Mouse (Mus musculus) telencephalon, adult 2 months (tissue): Measurements from ENCODE around the gene Filip1.

Experiments
- DNase-seq: peaks from one replicate; pipeline ENCODE4 v3.0.0-alpha.2; 2011; ENCODE audit warnings: low read depth, low spot score

The Filip1 gene

DNA sequence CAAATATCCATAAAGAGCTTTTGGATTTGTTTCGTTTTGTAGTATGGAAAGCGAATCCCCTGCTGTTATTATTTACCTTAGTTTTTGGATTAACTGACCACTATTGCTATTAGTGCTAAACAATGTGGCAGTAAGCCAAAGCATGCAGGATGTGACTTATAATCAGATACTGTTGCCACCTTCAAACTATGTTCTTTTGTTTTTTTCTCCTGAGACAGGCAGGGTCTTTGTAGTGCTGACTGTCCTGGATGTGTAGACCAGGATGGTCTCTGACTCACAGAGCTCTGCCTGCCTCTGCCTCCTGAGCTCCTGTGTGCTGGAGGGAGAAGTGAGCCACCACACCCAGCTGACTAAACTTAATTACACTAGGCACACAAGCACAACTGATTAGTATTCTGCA lies 33.4 kb downstream of the Filip1 start:
- no peak for DNase-seq

- no peak for DNase-seq
Observed at GRCm38 (mm10) chr9:79978228-79979024, 34.2 kb downstream of the Filip1 start.

DNA sequence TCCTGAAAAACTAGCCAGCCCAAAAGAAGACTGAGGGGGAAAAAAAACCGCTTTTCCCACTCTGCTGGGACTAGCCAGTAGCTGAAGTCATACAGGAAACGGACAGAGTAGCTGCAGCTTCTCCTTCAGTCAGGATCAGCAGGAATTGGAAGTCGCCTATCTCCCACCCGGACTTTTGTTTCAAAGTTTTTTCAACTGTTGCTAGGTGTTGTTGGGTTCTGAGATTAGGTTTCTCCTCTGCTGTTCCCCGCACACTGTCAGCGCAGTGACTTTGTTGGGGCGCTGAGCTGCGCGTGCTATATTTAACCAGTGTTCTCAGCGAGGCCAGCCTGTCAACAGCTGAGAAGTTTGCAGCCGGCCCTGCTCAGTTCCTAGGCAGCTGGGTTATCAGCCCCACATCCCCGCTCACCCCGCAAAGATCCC lies 35.1 kb downstream of the Filip1 start:
- DNase-seq, result no peak

GRCm38 (mm10) chr9:79976789-79977188 lies 35.9 kb downstream of the Filip1 start:
- no peak for DNase-seq

DNA sequence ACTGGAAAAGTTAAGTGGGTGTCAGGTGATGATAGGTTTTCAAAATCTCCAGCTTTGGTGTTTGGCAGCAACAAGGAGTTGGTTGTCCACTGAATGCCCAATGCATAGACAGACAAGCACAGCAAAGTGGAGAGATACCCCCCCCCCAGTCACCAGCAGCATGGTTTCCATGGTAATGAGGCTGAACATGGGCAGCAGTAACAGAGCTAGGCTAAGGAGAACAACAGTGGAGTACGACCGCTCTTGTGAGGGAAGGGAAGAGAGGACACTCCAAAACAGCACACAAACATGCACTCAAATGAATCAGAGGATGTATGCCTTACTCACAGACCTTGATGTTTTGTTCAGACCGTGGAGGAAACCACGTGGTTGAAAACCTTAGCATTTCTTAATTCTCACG lies 37.5 kb downstream of the Filip1 start:
- DNase-seq, result no peak

GRCm38 (mm10) chr9:79973582-79973981 lies 39.1 kb downstream of the Filip1 start:
- no peak for DNase-seq

DNA sequence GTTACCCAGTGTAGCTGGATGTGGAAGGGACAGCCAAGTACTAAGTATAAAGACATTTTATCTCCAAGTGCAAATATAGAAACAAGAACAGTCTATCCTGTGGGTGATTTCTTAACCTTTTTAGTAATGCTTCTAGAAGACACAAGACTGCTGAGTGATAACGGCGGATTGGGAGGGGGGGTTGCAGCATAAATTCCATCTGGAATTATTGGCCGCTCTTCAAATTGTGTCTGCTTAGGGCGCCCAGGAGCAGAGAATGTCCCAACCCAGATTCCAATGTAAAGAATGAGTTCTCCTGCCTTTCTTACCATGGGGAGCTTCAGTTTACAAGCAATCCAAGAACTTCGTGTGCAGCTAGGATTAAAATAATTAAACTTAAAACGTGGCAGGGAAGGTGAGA lies 39.9 kb downstream of the Filip1 start:
- no peak for DNase-seq

DNA sequence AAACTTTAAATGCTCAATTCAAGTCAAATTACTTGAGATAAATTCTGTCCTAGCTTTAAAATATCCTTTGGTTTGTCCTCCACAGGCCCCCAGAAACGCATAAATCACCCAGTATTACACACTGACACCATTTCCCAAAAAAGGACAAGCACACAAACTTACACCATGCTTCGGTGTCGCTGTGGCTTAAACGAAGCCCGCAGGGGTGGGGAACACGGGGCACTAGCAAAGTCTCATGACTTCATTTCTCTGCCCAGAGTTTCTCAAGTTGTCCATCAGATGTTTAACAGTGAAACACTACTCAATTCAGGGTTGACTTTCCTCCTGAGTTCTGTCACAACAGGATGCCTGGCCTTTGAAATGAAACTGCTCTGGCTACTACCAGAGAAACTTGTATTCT lies 41.0 kb downstream of the Filip1 start:
- DNase-seq, result no peak

DNA sequence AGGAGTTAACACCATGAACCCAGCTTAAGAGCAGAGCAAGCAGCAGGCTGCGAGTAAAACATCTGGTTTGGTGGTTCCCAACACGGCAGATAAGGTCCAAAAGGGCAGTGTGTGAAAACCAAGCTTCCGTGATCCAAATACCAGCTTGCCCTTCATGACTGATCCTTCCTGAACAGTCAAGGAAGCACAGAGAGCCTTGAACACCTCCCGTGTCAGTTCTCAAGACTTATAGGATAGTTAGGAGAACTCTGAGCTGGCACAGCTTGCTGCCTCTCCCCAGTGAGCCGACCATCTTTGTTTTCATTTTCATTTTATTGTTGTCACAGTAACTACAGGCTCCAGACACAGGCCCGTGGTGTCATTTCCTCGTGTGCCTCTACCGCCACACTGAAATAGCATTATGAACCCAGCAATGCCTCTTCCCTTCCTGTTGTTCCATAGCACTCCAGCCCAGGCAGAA lies 42.0 kb downstream of the Filip1 start:
- DNase-seq, result no peak

DNA sequence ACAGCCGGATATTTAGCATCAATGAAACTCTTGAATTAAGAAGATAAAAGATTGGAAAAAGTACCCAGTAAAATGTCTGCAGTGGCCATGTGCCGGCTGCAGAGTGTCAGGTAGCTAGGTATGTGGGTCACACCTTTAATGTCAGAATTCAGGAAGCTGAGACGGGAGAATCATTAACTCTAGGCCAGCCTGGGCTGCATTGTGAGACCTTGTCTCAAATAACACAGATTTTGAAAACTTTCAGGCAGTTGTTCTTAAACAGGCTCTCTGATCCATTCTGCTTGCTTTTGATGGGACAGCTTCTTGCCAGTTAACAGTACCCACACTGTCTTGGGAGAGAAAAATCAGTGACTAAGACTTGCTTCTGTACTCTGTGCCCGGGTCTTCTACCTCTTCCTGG lies 43.1 kb downstream of the Filip1 start:
- DNase-seq, result no peak

GRCm38 (mm10) chr9:79966711-79967487 lies 45.8 kb downstream of the Filip1 start:
- DNase-seq, result no peak

- DNase-seq, result no peak
Observed at GRCm38 (mm10) chr9:79965600-79966392, 46.9 kb downstream of the Filip1 start.

DNA sequence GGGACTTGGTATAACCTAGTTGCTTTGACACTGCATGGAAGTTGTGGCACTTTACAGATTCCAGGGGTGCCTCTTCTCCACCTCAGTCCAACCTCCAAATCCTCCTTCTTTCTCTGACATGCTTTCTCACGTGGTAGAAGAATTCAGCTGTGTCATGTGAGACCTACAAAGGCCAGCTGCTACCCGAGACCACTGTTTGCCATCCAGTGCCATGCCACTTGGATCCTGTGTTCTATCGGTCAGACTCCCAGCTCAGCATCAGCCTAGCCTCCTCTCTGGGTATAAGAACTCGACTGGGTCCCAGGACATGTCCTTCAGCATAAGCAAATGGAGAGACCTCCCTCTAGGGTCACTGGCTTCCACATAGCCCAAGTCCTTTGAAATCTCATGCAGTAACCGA lies 47.6 kb downstream of the Filip1 start:
- DNase-seq, result no peak

- peak; percentile 54 for DNase-seq
Observed at GRCm38 (mm10) chr9:79961630-79962285, 50.9 kb downstream of the Filip1 start.

DNA sequence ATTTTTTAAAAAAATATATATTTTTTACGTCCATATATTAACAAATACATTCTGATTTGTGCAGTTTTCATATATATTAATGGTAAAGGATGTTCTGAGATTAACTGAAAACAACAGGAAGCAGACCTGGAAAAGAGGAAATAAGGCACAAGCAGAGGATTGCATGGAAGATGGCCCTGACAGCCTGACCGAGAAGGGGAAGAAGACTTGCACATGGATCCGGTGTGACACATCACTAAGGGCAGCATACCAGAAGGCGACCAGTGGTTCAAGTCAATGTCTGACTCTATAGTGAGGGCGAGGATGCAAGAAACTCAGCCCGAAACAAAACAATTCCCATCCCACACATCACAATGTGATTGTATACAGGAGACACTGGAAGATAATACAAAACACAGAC lies 52.2 kb downstream of the Filip1 start:
- no peak for DNase-seq

- DNase-seq, result no peak
Observed at GRCm38 (mm10) chr9:79958395-79958794, 54.3 kb downstream of the Filip1 start.

DNA sequence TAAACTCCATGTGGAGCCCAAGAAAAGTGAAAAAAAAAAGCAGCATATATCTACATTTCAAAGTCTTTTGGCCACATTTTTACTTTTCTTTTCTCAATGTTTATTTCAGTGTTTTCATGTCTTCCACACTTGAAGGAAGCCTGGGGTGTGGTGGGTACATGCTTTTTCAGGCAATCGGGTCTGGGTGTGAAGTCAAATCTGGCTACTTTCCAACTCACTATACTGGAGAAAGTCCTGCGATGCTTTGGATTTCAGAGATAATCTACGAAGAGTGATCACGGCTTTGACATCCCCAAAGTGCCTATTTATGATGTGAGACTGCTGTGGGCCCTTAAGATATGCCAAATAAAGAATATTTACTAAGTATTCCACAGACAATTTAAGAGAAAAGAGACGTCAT lies 57.7 kb downstream of the Filip1 start:
- DNase-seq, result no peak

DNA sequence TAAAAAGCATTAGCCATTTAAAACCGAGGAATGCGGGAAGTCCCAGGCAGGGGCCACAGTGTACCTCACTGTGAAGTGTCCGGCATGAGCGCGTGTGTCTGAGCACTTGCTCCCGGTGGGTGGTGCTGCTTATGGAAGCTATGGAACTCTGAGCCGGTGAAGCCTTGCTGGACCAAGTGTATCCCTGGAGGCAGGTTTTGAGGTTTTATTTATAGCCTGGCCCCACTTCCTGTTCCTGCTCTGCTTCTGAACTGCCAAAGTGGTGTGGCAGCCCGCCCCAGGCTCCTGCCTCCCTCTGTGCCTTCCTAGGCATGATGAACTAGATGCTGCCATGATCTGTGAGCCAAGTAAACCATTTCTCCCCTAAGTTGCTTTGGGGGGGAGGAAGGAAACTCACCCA lies 60.7 kb downstream of the Filip1 start:
- DNase-seq, result no peak

GRCm38 (mm10) chr9:79951339-79951738 lies 61.3 kb downstream of the Filip1 start:
- no peak for DNase-seq

DNA sequence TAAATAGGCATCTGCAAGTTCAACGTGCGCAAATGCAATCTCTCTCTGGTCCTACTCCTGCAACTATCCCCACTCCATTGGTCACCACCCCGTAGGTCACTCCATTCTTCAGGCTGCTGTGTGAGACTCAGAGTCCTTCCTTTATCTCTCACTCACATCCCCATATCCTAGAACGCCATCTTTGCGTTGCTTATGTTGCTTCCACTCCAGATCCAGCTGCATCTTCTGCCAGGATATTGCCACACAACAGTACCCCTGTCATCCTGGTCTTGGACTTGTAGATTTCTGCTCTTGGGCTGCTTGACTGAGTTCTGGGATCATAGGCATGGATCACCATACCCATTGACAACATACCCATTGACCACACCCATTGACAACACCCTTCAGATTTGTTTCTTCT lies 62.0 kb downstream of the Filip1 start:
- no peak for DNase-seq

DNA sequence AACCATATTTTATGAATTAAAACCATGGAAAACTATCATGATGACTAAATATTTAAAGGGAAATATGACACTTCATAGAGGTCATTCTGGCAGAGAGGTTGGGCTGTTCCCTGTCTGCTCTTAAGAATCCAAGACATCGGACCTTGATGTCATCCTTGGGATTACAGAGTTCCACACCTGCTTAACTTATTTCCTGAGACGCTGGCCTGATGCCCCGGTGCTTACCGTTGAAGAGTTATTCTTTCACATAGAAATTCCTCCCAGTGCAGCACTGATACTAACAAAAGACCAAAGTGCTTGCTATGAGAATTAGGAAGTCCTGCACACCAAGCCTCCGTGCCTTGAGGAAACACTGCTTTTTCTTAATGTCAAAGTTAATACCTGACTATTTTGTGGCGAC lies 62.6 kb downstream of the Filip1 start:
- DNase-seq, result no peak

- DNase-seq, result no peak
Observed at GRCm38 (mm10) chr9:79948376-79948775, 64.3 kb downstream of the Filip1 start.
